Mouse (Mus musculus) adrenal gland, adult 8-10 months (tissue): Measurements from ENCODE around the gene Zfp991. TPM values are rescaled to one million over a fixed set of nuclear protein-coding genes. Genes with fewer than 3 reads are reported as not detected.
"Not testable (repeated sequence)": the region's sequence is repeated elsewhere in the genome, so short reads cannot be mapped to it uniquely, and the experiment has no call there.

Experiments used
- DNase-seq: peaks from one replicate; pipeline ENCODE4 v3.0.0; 2022
- total RNA-seq, 4 experiments: library from RNA; stranded (reverse); gene quantifications; 2 replicates each; pipeline ENCODE4 v1.2.4; 2022

The Zfp991 gene
- total RNA-seq, 4 experiments from 2014 or later: 7.3 to 10.4 (median 8.2) TPM

DNA sequence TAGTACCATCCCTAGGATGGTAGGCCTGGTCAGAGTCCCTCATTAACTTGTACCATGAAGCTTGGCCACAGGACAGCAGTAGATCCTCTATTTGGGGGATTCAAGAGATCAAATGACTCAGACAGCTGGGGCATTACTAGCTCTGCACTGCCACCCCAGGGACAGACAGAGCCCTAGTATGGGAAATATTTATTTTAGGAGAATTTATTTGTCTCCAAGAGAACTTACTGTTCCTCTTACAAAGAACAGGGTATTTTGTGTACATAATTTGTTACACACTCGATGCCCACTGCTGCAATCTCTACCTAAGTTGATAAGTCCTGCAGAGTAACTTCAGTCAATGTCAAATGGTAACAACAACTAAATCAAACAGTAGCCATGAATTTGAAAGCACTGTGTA lies 55.0 kb downstream of the Zfp991 start:
- not testable (repeated sequence) for DNase-seq

- not testable (repeated sequence) for DNase-seq
Observed at GRCm38 (mm10) chr4:147187283-147187965, 55.6 kb downstream of the Zfp991 start.

- not testable (repeated sequence) for DNase-seq
Observed at GRCm38 (mm10) chr4:147195186-147195585, 63.3 kb downstream of the Zfp991 start.

GRCm38 (mm10) chr4:147197210-147197609 lies 65.4 kb downstream of the Zfp991 start:
- not testable (repeated sequence) for DNase-seq

DNA sequence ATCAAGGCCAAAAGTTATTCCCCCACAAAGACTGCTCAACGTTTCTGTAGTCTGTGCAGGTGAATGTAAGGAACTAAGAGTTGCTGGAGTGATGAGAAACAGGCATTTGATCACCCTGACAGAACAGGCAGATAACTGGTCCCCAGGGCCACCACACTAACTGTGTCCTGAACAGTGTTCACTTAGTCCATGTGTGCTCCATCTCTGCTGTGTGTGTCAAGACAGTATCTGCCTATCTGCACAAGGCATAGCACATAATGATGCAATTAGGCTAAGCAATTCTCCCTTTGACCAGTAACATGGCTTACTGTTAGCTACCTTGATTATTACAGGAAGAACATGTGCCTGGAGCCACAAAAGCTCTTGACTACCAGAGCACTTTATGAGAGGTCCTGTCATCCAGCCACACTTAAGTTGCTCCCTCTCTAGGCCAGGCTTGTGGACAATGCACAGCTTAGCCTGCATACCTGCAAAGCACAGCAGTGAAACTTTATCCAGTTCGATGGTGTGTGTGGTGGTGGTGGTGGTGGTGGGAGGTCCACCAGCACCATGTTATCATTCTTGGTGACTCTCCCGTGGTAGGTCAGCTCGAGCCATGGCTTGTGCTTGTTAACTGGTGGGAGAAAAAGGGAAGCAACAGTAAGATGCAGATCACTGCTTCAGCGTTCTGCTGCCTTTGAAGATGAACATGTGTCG lies 67.4 kb downstream of the Zfp991 start:
- DNase-seq: not testable (repeated sequence)

DNA sequence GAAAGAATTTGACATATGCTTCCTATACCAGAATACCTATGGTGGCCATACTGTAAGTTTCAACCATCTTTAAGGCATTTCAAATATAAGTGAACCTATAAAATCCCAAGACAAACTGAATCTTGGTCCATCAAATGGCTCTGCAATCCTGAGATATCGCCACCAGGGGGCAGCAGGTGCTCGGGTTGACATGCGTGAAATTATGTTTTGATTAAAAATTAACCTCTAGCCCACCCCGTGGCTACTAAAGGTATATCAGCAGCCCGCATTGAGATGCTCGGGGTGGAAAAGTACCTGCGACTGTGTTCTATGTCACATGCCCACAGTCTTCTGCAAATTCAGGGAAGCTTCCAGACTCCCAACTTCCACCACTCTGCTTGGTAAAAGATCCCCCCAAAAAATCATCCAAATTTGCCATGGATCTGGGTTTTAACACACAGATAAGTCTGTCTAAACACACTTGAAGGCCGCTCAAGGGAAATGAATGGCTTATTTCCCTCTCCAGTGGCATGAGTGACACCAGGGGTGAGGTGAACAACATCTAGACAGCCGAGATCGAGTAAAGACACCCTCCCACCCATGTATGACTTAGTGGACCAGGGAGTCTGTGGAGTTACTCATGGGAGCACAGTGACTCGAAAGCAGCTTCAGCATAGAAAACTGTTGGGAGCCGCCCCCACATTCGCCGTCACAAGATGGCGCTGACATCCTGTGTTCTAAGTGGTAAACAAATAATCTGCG lies 70.3 kb downstream of the Zfp991 start:
- DNase-seq: not testable (repeated sequence)

GRCm38 (mm10) chr4:147212182-147212928 lies 80.5 kb downstream of the Zfp991 start:
- DNase-seq: not testable (repeated sequence)

DNA sequence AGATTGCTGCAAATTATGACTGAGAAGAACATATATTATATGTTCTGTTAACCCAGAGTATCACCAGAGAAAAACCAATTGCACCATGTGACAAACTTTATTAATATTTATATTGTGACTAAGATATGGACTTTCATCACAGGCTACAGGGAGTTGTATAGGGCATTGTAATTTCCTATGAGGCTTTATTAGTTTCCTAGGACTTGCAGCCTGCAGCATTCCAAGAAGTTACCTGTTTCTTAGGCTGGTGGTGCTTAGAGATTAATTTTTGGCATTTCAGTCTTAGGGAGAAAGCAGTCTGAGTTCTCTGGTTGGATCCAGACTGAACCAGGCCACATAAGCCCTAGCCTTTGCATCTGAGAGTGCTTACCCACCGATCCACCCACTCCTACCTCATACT lies 82.4 kb downstream of the Zfp991 start:
- not testable (repeated sequence) for DNase-seq

- DNase-seq: not testable (repeated sequence)
Observed at GRCm38 (mm10) chr4:147217676-147218075, 85.8 kb downstream of the Zfp991 start.

DNA sequence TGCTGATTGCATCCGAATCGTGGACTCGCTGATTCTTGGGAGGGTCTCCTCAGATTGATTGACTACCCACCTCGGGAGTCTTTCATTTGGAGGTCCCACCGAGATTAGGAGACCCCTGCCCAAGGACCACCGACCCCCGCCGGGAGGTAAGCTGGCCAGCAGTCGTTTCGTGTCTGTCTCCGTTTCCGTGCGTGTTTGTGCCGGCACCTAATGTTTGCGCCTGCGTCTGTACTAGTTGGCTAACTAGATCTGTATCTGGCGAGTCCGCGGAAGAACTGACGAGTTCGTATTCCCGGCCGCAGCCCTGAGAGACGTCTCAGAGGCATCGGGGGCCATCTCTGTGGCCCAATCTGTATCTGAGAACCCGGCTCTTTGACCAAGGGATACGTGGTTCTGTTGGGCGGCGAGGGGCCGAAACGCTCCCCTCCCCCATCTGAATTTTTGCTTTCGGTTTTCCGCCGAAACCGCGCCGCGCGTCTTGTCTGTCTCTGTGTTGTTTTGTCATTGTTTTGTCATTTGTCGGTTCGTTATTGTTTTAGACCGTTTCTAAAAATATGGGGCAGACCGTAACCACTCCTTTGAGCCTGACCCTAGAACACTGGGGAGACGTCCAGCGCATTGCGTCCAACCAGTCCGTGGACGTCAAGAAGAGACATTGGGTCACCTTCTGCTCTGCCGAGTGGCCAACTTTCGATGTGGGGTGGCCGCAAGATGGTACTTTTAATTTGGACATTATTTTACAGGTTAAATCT lies 87.7 kb downstream of the Zfp991 start:
- not testable (repeated sequence) for DNase-seq

GRCm38 (mm10) chr4:147220226-147220625 lies 88.4 kb downstream of the Zfp991 start:
- not testable (repeated sequence) for DNase-seq

- DNase-seq: not testable (repeated sequence)
Observed at GRCm38 (mm10) chr4:147222021-147222420, 90.2 kb downstream of the Zfp991 start.

- DNase-seq: not testable (repeated sequence)
Observed at GRCm38 (mm10) chr4:147223778-147224435, 92.1 kb downstream of the Zfp991 start.

DNA sequence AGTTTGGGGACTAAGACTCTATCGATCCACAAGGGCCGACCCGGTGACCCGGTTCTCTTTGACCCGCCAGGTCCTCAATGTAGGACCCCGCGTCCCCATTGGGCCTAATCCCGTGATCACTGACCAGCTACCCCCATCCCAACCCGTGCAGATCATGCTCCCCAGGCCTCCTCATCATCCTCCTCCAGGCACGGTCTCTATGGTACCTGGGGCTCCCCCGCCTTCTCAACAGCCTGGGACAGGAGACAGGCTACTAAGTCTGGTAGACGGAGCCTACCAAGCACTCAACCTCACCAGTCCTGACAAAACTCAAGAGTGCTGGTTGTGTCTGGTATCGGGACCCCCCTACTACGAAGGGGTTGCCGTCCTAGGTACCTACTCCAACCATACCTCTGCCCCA lies 93.8 kb downstream of the Zfp991 start:
- DNase-seq: not testable (repeated sequence)

DNA sequence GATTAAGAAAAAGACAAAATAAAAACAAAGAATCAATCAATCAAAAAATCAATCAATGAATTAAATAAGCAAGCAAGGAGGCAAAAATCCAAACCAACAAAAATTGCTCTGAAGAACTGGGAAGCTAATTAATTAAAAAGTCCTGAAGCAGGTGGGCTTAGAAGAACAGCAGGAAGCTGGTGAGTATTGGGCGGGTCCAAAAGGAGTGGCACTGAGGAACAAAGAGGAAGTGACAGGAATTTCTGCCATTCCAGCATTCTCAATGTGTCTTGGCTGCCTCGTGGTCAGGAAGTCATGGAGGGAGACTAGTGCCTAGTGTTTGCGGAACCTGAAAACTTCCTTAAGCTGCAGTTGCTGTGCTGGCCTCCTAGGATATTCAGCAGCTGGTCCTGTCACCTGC lies 98.2 kb downstream of the Zfp991 start:
- DNase-seq: not testable (repeated sequence)

Other genes starting within 250 kb of the Zfp991 start
- gene Gm21411, start 222.4 kb upstream of the Zfp991 start, total RNA-seq: not detected
- gene Zfp989, start 160.1 kb upstream of the Zfp991 start, total RNA-seq: not detected
- 1 to 10 TPM in 2 of 4 experiments, under 1 TPM in 2; 0.54 to 1.3 (median 0.98) TPM for gene Rex2, start 110.2 kb upstream of the Zfp991 start, total RNA-seq
- under 1 TPM in 3 of 4 experiments, not detected in 1; 0.30 to 0.40 (median 0.35) TPM for gene Zfp988, start 173.6 kb downstream of the Zfp991 start, total RNA-seq
- gene Zfp978, start 229.3 kb downstream of the Zfp991 start, total RNA-seq: under 1 TPM; 0.30 to 0.55 (median 0.36) TPM